In the genomic region with DNA sequence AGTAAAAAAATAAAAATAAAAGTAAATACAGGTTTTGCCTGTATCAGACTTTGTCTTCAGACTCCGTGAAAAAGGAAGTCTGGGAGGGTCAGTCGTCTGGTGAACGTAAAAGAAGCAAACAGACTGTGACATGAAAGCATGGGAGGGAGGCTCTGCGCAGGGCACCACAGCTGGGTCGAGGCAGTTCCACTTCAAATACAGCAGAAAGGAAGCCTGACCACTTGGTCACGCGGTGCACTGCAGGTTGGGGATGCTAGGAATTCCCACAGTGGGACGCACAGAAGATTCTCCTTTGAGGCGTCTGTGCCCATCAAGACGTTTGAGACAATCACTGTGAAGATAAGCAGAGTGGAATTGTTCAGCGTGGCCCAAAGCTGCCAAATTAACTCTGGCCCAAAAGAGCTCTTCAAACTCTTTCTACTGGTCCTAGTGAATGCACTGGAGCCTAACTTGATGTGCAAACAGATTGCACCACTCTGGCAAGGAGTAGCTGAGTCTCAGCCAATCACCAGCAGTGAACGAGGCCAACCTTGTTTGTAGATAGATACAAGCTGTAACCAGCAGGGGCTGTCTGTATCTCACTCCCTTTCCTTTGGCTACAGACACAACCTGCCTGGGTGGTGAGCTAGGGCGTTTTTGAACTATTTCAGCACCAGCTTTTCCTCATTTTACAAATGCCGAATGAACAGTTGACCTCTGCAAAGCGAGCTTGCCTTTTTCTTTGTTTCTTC, we compare ENCODE assay signal across 8 mouse cellular contexts. TPM values are rescaled to one million over a fixed set of nuclear protein-coding genes. Genes with fewer than 3 reads are reported as not detected.
DNase-seq lines count a peak whose midpoint lies in the region; ATAC-seq and TF ChIP-seq lines count a peak whose summit lies in the region.

No protein-coding gene starts in this region.

- peaks cover 4% of the 10 kb centered on the region; the same call in 1 of the 2 replicates for H3K4me1 ChIP-seq in heart, embryonic 16.5 days (ENCODE audit: control insufficient read depth, insufficient read depth, low read length)

- H3K27me3 ChIP-seq in heart, embryonic 16.5 days (ENCODE audit: control insufficient read depth, insufficient read depth, low read length) = no peaks in the 10 kb centered on the region

- WGBS in heart, embryonic 16.5 days = 23% methylated on average over 15 of the region's 15 CpGs

- no peak for DNase-seq in left cerebral cortex, adult 2 months (ENCODE audit: extremely low spot score in 1 of 2, low spot score in 2 of 2)
- no peak for DNase-seq in left cerebral cortex, adult 18-20 months (ENCODE audit: low spot score in 2 of 2)
- peak; percentile 32 for DNase-seq in T-cell, adult 2 months (ENCODE audit: low spot score)
- DNase-seq in embryo, embryonic 11 days = peak; percentile 60
- peak; percentile 39 to 59 for DNase-seq in kidney, postnatal 4 days
- DNase-seq in testis, postnatal 10 days (ENCODE audit: low spot score) = peak; percentile 52

- 0 out of 2 replicates have a peak, but pooled peaks have one; percentile 52 for ATAC-seq in heart, embryonic 16.5 days (replicated peaks; ENCODE audit: extremely low read depth, insufficient read depth, low FRiP score)
- peak; percentile 49 for ATAC-seq in megakaryocyte, adult 5-6 weeks (ENCODE audit: poor library complexity, severe bottlenecking)

- peak overlapping the region; percentile 22; the same call in 1 of the 2 replicates for H3K4me2 ChIP-seq in heart, embryonic 16.5 days (ENCODE audit: low read depth, low read length)

- H3K4me3 ChIP-seq in left cerebral cortex, adult 2 months = no peak overlapping the region
- H3K4me3 ChIP-seq in heart, embryonic 16.5 days (ENCODE audit: low read length) = no peak overlapping the region

- H3K36me3 ChIP-seq in heart, embryonic 16.5 days (ENCODE audit: control insufficient read depth, insufficient read depth) = no peaks in the 10 kb centered on the region

- H3K9me3 ChIP-seq in heart, embryonic 16.5 days (replicated peaks; ENCODE audit: control insufficient read depth, low read length) = 0 out of 2 replicates have a peak, but pooled peaks cover 2% of the 10 kb centered on the region

- TF ChIP-seq CTCF in left cerebral cortex, adult 2 months (IDR thresholded peaks at IDR 0.05) = peak; percentile 48

- H3K27ac ChIP-seq in left cerebral cortex, adult 2 months = no peak overlapping the region
- H3K27ac ChIP-seq in heart, embryonic 16.5 days (ENCODE audit: low read length) = no peak overlapping the region

- H3K9ac ChIP-seq in heart, embryonic 16.5 days (ENCODE audit: low read length) = no peak overlapping the region

- intact Hi-C loops in left cerebral cortex, adult 2 months (cut with DNase I) = no loop called here

RNA-seq across cellular contexts. Expression of a gene that starts 8.5 kb away (rescaled TPM):
- total RNA-seq in left cerebral cortex, adult 2 months (2021) = 10 to 100 TPM; 50.1 to 56.8 TPM
- total RNA-seq in left cerebral cortex, adult 18-20 months (2021) = 10 to 100 TPM; 57.7 to 61.3 TPM
- polyA plus RNA-seq in heart, embryonic 16.5 days (2015; fragmentation: Nextera tagmentation; extraction: Ambion mirVana) = 0.06 TPM in 1 of 2 replicates, not detected in the other
- not detected in 2 replicates for total RNA-seq in megakaryocyte, adult 5-6 weeks (2015)
- not detected in 2 replicates for total RNA-seq in megakaryocyte, adult 5-6 weeks (2017)

RNA-seq across cellular contexts. Expression of a gene that starts 22.4 kb away (rescaled TPM):
- total RNA-seq in left cerebral cortex, adult 2 months (2021) = 100 to 1,000 TPM; 136 to 152 TPM
- total RNA-seq in left cerebral cortex, adult 18-20 months (2021) = 100 to 1,000 TPM; 132 to 133 TPM
- polyA plus RNA-seq in heart, embryonic 16.5 days (2015; fragmentation: Nextera tagmentation; extraction: Ambion mirVana) = 21.2 and 27.1 TPM in 2 replicates
- total RNA-seq in megakaryocyte, adult 5-6 weeks (2015) = 48.3 and 76.1 TPM in 2 replicates
- total RNA-seq in megakaryocyte, adult 5-6 weeks (2017) = 42.4 and 43.3 TPM in 2 replicates

RNA-seq across cellular contexts. Expression of a gene that starts 52.0 kb away (rescaled TPM):
- total RNA-seq in left cerebral cortex, adult 2 months (2021) = 1 to 10 TPM; 1.9 to 2.2 TPM
- total RNA-seq in left cerebral cortex, adult 18-20 months (2021) = 1 to 10 TPM; 2.1 TPM
- 14.5 and 16.1 TPM in 2 replicates for polyA plus RNA-seq in heart, embryonic 16.5 days (2015; fragmentation: Nextera tagmentation; extraction: Ambion mirVana)
- 33.1 and 36.4 TPM in 2 replicates for total RNA-seq in megakaryocyte, adult 5-6 weeks (2015)
- 25.7 and 29.0 TPM in 2 replicates for total RNA-seq in megakaryocyte, adult 5-6 weeks (2017)

RNA-seq across cellular contexts. Expression of a gene that starts 60.0 kb away (rescaled TPM):
- total RNA-seq in left cerebral cortex, adult 2 months (2021) = 1 to 10 TPM; 5.8 to 6.3 TPM
- total RNA-seq in left cerebral cortex, adult 18-20 months (2021) = 1 to 10 TPM; 5.7 TPM
- polyA plus RNA-seq in heart, embryonic 16.5 days (2015; fragmentation: Nextera tagmentation; extraction: Ambion mirVana) = 7.9 and 9.6 TPM in 2 replicates
- total RNA-seq in megakaryocyte, adult 5-6 weeks (2015) = 11.2 and 11.8 TPM in 2 replicates
- total RNA-seq in megakaryocyte, adult 5-6 weeks (2017) = 13.0 and 14.6 TPM in 2 replicates

Comparison
In these comparisons a context has a peak if more than half of its experiments do, and no peak if none do; other contexts are left out.
1. DNase-seq: peak in T-cell, adult 2 months (single experiment), embryo, embryonic 11 days (single experiment), kidney, postnatal 4 days (2 of 2) and testis, postnatal 10 days (single experiment); none in left cerebral cortex, adult 2 months (0 of 2) and left cerebral cortex, adult 18-20 months (0 of 2).
2. RNA of a gene that starts 8.5 kb away (total RNA-seq): 57.7 to 61.3 TPM in left cerebral cortex, adult 18-20 months and 50.1 to 56.8 TPM in left cerebral cortex, adult 2 months; not detected in megakaryocyte, adult 5-6 weeks; every median in the first group is over 10 times any median in the second.
3. RNA of a gene that starts 52.0 kb away (total RNA-seq): 25.7 to 36.4 TPM in megakaryocyte, adult 5-6 weeks; 1.9 to 2.2 TPM in left cerebral cortex, adult 2 months and 2.1 TPM in left cerebral cortex, adult 18-20 months; every median in the first group is over 4 times any median in the second.